Mouse (Mus musculus): Measurements from ENCODE around the gene Gm20388.

Gm20388 gene

GRCm38 (mm10) chr8:122359111-122359775 is 2448.6 kb downstream of the Gm20388 start:
- no peak for DNase-seq (ENCODE audit: low spot score in 2 of 2)

DNA sequence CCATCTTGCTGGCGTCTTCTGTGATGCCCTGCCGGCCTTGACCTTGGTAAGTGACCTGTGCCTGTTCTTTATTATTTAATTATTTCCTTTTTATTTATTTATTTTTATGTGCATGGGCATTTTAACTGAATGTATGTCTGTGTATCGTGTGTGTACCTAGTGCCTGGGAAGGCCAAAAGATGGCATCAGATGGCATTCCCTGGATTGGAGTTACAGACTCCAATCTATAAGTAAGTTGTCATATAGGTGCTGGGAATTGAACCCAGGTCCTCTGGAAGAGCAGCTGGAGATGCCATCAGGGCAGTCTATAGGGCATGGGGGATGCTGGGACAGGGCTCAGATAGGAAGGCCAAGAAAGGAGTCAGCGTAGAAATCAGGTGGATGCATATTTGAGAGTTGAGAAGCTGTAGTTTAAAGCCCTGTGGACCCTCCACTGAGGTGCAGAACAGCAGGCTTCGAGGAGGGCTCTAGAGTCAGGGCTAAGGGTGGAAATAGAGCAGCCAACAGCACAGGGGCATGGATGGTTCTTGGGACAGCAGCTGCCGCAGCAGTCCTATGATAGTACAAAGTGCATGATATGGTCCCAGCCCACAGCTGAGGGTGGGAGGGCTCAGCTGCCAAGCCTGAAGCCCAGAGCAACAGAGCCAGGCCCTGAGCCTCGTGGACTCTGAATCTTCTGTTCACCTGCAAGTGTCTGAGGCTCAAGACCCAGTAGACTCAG is 2450.2 kb downstream of the Gm20388 start, which contains the start of gene Trhr2:
Gene Trhr2 (minus strand): TSS at position 51 of the 721 bp plus-strand sequence.
- DNase-seq (ENCODE audit: low spot score in 2 of 2), result no peak

DNA sequence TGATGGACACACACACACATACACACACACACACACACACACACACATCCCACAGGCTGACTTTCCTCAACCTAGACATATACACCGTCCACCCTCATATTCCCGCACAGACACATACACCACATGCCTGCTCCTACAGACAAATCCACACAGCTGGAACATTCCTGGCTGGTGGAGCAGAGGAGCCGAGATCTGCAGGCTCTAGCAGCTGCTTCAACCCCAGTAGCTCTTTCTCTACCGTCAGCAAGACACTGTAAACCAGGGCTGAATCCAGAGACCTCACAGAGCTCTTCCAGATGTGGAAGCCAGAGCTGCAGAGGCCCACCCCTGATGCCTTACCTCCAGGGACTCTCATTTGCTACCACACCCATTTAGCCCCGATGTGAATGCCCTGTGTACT is 2451.6 kb downstream of the Gm20388 start:
- no peak for DNase-seq (ENCODE audit: low spot score in 2 of 2)

DNA sequence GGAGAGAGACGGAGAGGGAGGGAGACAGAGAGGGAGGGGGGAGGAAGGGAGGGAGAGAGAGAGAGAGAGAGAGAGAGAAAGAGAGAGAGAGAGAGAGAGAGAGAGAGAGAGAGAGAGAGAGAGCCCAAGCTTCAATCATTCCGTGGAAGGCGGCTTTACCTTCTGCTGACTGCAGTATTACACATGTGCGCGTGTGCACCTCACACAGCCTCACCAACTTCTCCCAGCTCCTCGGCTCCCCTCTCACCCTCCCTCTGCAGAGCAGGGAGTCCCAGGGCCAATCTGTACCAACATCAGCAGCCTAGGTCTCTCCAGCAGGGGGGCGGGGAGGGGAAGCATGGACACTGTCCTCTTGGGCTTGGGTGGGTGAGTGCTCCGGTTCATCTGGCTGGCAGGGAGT is 2452.3 kb downstream of the Gm20388 start:
- no peak for DNase-seq (ENCODE audit: low spot score in 2 of 2)

- DNase-seq (ENCODE audit: low spot score in 2 of 2), result no peak
Observed at GRCm38 (mm10) chr8:122368494-122368893, 2457.9 kb downstream of the Gm20388 start.

- DNase-seq (ENCODE audit: low spot score in 2 of 2), result peak; percentile 37 to 65
Observed at GRCm38 (mm10) chr8:122369665-122370064, 2459.0 kb downstream of the Gm20388 start.

DNA sequence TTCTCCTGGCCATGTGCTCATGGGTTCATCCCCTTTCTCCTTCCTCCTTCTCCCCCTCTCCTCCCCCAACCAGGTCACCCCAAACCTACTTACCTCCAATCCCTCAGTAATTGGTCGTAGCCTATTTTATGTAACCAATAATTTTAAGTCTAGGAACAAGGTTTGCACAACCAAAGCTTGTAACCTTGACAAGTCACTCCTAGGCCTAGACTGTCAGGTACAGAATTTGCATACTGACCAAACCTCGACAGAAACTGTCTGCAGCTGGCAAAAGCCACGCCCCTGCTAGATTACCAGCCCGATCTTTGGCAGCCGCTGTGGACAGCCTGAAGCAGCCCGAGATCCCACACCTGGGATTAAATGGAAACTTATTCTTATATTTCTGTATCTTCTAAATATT is 2461.1 kb downstream of the Gm20388 start:
- DNase-seq (ENCODE audit: low spot score in 2 of 2), result no peak

DNA sequence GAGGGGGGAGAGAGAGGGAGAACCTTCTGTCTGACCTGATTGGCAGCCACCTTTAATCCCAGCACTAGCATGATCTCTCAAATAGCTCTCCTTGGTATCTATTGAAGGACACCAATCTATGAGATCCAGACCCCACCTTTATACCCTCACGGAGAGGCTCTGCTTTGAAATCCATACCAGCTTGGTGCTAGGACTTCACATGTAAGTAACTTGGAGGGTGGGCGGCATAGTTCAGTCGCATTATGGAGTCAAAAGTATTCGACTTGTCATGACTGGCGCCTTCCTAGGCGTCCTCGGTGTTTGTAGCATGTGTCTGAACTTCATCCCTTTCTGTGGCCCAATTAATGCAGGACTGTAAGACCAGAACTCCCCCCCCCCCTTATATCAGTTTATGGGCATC is 2464.7 kb downstream of the Gm20388 start:
- DNase-seq (ENCODE audit: low spot score in 2 of 2), result no peak

GRCm38 (mm10) chr8:122375751-122376364 is 2465.2 kb downstream of the Gm20388 start:
- DNase-seq (ENCODE audit: low spot score in 2 of 2), result no peak

- peak; percentile 99 for DNase-seq (ENCODE audit: low spot score in 2 of 2)
Observed at GRCm38 (mm10) chr8:122376365-122377231, 2466.0 kb downstream of the Gm20388 start, which contains the start of gene Zc3h18. Gene Zc3h18 (plus strand): TSS chr8:122376609.

- DNase-seq (ENCODE audit: low spot score in 2 of 2), result no peak
Observed at GRCm38 (mm10) chr8:122383039-122383438, 2472.4 kb downstream of the Gm20388 start.

DNA sequence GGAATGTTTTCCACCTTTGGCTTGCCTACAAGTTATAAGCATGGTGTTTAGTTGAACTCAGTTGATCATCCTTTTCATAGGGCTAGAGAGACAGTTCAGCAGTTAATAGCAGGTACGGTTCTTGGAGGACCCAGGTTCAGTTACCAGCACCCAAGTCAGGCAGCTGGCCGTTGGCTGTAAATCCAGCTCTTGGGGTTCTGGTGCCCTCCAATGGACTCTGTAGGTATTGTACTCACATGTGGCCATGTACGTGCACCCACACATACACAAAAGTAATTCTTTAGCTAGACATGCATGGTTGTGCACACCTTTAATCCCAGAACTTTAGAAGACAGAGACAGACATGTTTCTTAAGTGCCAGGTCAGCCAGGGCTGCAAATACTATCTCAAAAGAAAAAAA is 2478.7 kb downstream of the Gm20388 start:
- DNase-seq (ENCODE audit: low spot score in 2 of 2), result no peak

DNA sequence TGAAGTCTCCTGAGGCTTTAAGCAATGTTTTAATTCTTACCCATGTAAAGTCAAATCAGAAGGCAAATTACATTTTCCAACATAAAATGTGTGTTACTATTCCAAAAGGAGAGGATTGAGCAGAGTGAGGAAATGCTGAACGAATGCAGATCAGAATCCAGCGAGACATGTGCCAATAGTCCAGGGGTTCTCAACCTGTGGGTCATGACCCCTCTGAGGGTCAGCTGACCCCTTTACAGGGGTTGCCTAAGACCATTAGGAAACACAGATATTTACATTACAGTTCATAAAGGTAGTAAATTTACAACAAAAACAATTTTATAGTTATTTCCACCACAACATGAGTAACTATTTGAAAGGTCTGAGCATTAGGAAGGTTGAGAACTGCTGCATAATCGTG is 2480.1 kb downstream of the Gm20388 start:
- no peak for DNase-seq (ENCODE audit: low spot score in 2 of 2)

DNA sequence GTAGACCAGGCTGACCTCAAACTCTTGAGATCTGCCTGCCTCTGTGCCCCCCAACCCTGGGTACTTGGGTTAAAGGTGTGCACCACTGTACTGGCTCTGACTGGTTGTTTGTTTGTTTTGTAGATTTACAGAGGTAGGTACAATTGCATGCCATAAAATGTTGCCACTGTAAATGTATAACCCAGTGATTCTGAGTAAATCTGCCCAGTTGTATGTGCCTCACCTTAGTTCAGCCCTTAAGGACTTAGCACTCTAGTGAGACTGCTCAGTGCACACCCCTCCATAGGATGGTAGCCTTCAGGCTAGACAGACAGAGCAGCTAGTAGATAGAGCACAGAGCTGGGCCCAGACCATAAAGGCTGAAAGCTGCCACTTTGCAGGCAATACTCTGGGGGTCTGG is 2483.1 kb downstream of the Gm20388 start:
- no peak for DNase-seq (ENCODE audit: low spot score in 2 of 2)

GRCm38 (mm10) chr8:122395291-122395690 is 2484.7 kb downstream of the Gm20388 start:
- DNase-seq (ENCODE audit: low spot score in 2 of 2), result no peak

GRCm38 (mm10) chr8:122398186-122398585 is 2487.5 kb downstream of the Gm20388 start:
- DNase-seq (ENCODE audit: low spot score in 2 of 2), result no peak

- DNase-seq (ENCODE audit: low spot score in 2 of 2), result no peak
Observed at GRCm38 (mm10) chr8:122405146-122405805, 2494.6 kb downstream of the Gm20388 start.

DNA sequence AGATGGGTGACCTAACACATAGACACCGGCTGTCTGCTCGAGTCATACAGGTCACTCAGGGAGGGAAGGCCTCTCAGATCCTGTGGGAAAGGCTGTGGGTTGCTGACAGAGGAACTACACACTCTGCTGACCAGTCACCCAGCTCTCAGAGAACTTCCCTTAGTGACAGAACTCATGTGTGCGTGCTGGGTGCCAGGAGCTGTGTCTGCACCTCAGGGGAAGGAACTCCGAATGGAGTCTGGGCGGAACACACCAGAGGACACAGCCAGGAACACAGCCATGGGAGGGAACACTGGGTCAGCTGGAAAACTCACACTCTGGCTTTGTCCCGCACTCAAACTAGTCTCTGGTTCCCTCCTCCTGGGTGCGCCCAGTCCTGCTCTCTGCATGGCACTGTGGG is 2497.0 kb downstream of the Gm20388 start:
- DNase-seq (ENCODE audit: low spot score in 2 of 2), result no peak

DNA sequence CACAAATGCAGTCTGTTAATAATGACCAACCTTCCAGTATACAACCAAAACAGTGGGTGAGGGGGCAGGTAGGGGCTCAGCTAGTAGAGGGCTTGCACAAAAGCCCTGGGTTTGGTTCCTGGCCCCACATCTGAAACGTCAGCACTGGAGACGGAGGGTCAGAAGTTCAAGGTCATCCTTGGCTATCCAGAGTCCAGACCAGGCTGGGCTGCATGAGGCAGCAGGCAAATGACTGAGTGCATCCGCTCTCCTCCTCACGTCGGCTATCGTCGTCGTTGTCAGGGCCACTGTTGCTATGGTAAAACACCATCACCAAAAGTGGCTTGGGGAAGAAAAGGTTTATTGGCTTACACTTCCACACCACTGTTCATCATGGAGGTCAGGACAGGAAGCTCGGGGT is 2503.7 kb downstream of the Gm20388 start:
- DNase-seq (ENCODE audit: low spot score in 2 of 2), result no peak

DNA sequence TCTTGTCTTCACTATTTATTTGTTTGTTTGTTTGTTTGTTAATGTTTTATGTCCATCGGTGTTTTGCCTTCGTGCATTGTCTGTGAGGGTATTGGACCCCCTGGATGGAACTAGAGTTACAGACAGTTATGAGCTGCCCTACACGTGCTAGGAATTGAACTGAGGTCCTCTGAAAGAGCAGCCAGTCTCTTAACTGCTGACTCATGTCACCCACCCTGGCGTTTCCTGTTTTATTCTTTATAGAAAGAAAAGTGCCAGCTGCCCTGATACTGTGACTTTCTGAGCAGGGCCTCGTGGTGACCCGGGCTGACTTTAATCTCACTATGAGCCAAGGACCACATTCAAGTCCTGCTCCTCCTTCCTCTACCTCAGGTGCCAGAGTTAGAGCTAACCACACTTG is 2504.9 kb downstream of the Gm20388 start:
- DNase-seq (ENCODE audit: low spot score in 2 of 2), result no peak

- no peak for DNase-seq (ENCODE audit: low spot score in 2 of 2)
Observed at GRCm38 (mm10) chr8:122419881-122420555, 2509.4 kb downstream of the Gm20388 start.
